Mouse (Mus musculus) mesoderm, embryonic 11.5 days (tissue): Measurements from ENCODE around the gene Gse1.

Source experiments
- DNase-seq: peaks from one replicate; pipeline ENCODE4 v3.0.0-alpha.2; 2012; ENCODE audit warnings: low read depth, low spot score

The Gse1 gene

GRCm38 (mm10) chr8:120421638-120422037, 193.4 kb downstream of the Gse1 start:
- DNase-seq = peak; percentile 83

- DNase-seq = no peak
These were observed 194.0 kb downstream of the Gse1 start for GRCm38 (mm10) chr8:120422236-120422635.

- no peak for DNase-seq
These were observed 195.3 kb downstream of the Gse1 start for GRCm38 (mm10) chr8:120423576-120423975.

- DNase-seq = no peak
These were observed 196.6 kb downstream of the Gse1 start for GRCm38 (mm10) chr8:120424829-120425198.

GRCm38 (mm10) chr8:120425199-120425941, 197.1 kb downstream of the Gse1 start:
- DNase-seq = peak; percentile 78

- no peak for DNase-seq
These were observed 197.8 kb downstream of the Gse1 start for GRCm38 (mm10) chr8:120426105-120426504.

GRCm38 (mm10) chr8:120426622-120427385, 198.5 kb downstream of the Gse1 start:
- DNase-seq = no peak

GRCm38 (mm10) chr8:120428492-120428891, 200.2 kb downstream of the Gse1 start:
- no peak for DNase-seq

GRCm38 (mm10) chr8:120429116-120429515, 200.9 kb downstream of the Gse1 start:
- DNase-seq = no peak

GRCm38 (mm10) chr8:120431042-120431441, 202.8 kb downstream of the Gse1 start:
- no peak for DNase-seq

GRCm38 (mm10) chr8:120432438-120432837, 204.2 kb downstream of the Gse1 start:
- DNase-seq = no peak

- DNase-seq = no peak
These were observed 204.9 kb downstream of the Gse1 start for GRCm38 (mm10) chr8:120433143-120433542.

GRCm38 (mm10) chr8:120433734-120434133, 205.5 kb downstream of the Gse1 start:
- no peak for DNase-seq

GRCm38 (mm10) chr8:120435781-120436180, 207.5 kb downstream of the Gse1 start:
- DNase-seq = no peak

GRCm38 (mm10) chr8:120436491-120437030, 208.3 kb downstream of the Gse1 start:
- no peak for DNase-seq

- DNase-seq = no peak
These were observed 209.0 kb downstream of the Gse1 start for GRCm38 (mm10) chr8:120437207-120437606.

- DNase-seq = no peak
These were observed 209.6 kb downstream of the Gse1 start for GRCm38 (mm10) chr8:120437666-120438395.

- no peak for DNase-seq
These were observed 211.1 kb downstream of the Gse1 start for GRCm38 (mm10) chr8:120439309-120439708.

GRCm38 (mm10) chr8:120440739-120441138, 212.5 kb downstream of the Gse1 start:
- DNase-seq = no peak

GRCm38 (mm10) chr8:120441637-120442036, 213.4 kb downstream of the Gse1 start:
- DNase-seq = no peak

GRCm38 (mm10) chr8:120442306-120443003, 214.2 kb downstream of the Gse1 start:
- DNase-seq = no peak
